Mouse (Mus musculus): ENCODE measurements around the gene Cluh.

- TF ChIP-seq CTCF (IDR thresholded peaks at IDR 0.05; ENCODE audit: low read depth, low read length), result no peak
- no peak for TF ChIP-seq TAL1 (conservative IDR thresholded peaks at IDR 0.05; ENCODE audit: low read depth, low read length)
- TF ChIP-seq GATA1 (IDR thresholded peaks at IDR 0.05; ENCODE audit: borderline replicate concordance, low read length), result no peak
- no peak for TF ChIP-seq GATA2 (IDR thresholded peaks at IDR 0.05; ENCODE audit: borderline replicate concordance, low read depth, low read length)
These were observed 50.2 kb downstream of the Cluh start for GRCm38 (mm10) chr11:74699505-74699904.
